Mouse (Mus musculus): ENCODE measurements at regions not wholly inside any gene's neighbourhood (a gene's known extent, or its start where the extent isn't known, plus 50 kb on each side); places are given as distances from the start of the nearest gene placed in this dataset.

DNA sequence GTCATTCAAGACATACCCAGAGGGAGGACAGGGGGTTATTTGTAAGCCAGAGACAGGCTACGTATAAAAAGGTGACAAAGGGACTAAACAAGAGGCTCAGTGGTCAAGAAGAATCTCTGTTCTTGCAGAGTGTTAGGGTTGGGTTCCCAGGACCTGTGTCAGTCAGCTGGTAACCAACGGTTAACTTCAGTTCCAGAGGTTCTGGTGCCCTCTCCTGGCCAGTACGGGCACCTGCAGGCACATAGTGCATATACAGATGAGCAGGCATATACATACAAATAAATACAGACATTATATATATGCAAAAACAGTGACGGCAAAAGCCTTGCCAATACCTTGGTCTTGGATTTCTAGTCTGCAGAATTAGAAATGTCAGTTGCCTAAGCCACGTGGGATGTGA is 170.6 kb downstream of the Gsdmc2 start:
- no peak for ATAC-seq (replicated peaks; ENCODE audit: low FRiP score, poor library complexity, severe bottlenecking)

DNA sequence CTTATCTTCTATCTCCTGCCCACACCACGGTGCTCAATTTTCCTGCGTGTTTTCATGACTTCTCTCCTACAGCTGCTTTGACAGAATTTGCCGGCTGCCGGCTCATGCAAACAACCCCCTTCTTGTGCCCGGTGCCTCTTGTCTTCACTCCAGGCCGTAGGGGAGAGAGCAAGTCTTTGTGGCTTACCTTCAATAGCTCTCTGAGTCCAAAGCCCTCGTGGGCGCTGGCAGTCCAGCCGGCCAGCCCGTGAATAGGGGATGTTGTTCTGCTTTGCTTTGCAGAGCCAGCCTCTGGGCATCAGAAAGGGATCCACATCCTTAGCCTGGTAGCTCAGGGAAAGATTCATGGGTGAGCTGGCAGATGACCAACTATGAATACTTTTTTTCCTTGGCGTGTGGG is 173.9 kb downstream of the Gsdmc2 start:
- no peak for ATAC-seq (replicated peaks; ENCODE audit: low FRiP score, poor library complexity, severe bottlenecking)

DNA sequence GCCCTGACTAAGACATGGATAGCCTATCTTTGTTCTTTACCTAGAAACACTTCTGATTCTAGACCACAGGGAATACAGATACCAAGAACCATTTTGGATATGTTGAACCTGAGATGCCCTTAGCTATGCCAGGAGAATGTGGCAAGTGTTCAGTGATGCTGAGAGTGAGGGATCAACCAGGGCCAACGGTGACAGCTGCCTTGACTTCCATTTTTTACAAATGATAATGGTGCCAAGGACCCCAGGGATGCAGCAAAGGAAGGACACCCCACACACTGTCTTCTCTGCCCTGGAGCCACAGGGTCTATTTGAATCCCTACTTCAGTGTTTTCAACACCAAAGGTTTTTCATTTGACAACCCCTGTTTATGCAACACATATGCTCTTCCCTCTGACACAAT is 174.4 kb downstream of the Gsdmc2 start:
- no peak for ATAC-seq (replicated peaks; ENCODE audit: low FRiP score, poor library complexity, severe bottlenecking)

DNA sequence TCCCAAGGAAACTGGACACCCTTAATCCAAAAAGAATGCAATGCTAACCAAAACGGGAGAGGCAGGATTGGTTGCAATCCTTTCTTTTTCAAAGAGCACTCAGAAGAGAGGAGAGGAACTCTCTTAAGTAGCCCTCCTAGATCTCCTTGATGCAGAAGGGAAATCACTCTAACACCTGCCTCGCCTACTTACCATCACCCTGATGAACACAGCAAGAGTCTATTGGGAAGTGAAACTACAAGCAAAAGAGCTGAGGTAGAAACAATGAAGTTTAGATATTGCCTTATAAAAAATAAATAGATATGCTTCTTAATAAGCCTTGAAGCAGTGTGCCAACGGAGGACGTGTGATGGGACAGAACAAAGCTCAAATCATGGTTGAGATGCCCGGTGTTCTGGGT is 177.4 kb downstream of the Gsdmc2 start:
- ATAC-seq (replicated peaks; ENCODE audit: low FRiP score, poor library complexity, severe bottlenecking) = no peak

DNA sequence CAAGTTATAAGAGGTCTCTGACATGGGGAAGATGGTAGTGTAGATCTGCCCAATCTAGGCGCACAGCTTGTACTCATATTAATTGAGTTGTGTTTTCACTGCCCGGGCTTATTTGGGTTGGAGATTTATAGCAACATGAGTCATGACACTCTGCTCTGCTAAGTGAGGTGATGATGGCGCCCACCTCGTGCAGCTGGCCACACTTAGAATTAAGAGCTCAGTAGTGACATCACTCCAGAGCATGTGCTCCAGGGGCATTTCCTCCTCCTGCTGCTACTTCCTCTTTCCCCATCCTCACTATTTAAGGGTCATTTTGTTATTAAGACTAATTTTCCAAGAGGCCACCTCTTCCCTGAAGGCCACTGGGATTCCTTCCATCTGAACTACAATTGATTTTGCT is 179.5 kb downstream of the Gsdmc2 start:
- ATAC-seq (replicated peaks; ENCODE audit: low FRiP score, poor library complexity, severe bottlenecking) = no peak

DNA sequence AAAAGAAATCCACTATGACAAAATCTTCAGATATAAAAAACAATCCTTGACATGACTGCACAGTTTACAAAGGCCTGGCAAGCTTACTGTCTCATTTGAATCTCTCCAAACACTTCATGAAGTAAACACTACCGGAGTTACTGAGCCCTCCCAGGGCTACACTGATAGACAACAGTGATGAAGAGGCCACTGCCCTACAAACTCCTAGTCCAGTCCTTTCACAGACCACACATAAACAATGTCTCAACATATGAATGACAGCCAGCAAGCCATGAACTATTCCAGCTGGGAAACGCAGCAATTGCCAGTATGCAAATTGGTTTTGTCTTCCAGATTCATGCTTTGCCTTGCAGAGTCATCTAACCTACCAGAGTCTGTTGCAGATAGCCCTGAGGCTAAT is 180.1 kb downstream of the Gsdmc2 start:
- ATAC-seq (replicated peaks; ENCODE audit: low FRiP score, poor library complexity, severe bottlenecking) = no peak

DNA sequence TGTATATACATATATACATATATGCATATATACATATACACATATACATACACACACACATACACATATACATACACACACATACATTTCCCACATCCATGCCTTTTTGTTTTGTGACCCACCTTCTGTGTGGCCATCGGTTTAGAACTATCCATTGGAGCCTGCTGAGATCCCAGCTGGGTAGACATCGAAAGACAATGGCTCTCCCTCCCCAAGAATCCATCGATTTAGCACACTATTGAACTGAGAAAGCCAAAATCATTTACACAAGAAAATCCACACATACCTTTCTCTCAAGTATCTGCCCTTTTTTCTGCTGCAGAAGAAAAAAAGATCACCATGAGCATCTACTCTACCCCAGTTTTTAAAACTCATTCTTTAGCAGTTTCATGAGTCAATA is 182.8 kb downstream of the Gsdmc2 start:
- no peak for ATAC-seq (replicated peaks; ENCODE audit: low FRiP score, poor library complexity, severe bottlenecking)

DNA sequence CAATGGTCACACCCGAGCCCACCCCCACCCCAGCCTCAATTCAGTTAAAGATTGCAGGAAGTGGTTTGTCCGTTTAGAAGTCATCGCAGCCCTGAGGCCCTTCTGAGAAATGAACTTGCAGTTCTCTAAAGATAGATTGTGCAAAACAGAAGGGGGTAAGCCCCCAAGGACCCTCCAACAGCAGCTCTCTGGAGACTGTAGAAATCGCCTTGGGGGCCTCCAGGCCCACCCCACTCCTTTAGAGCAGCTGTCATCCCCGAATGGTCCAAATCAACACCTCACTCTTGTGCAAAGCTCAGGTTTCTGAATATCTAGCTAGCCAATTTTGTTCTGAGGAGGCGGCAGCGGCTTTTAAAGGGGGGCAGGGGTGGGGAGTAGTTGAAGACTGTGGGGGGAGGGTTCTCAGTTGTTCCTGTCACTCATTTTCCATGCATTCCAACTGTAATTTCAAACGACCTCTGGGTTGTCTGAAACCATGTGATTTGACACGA is 186.9 kb downstream of the Gsdmc2 start:
- ATAC-seq (replicated peaks; ENCODE audit: low FRiP score, poor library complexity, severe bottlenecking) = no peak

DNA sequence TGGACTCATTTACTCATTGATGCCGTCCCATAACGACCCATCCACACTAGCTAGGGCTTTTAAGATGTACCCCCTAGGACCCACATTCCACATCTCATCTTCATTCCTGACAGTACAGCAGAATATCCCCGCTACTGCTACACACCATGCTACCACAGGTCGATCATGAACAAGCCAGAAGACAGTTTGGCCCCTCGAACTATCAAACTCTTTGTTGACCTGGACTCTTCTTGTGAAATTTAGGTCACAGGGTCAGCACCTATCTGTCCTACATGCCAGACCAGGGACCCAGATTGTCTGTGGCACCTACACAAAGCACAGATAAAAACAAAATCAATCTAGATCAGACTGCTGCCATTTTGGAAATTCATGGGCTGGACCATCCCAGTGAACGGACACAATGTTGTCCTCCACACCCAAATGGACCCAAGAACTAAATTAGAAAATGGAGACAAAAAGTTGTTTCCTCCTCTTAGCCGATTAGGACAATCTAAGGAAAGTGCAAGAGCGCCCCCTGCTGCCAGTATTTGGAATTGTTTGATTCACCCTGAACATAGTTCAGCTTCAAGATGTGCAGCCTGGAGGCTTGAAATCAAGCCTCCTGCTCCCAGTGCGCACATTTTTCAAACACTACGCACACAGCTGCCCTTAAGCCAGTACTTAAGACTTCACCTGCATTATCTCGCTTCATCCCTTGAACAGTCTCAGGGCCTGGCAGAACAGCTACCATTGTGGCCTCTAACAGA is 192.6 kb downstream of the Gsdmc2 start:
- peak; percentile 66; the same call in 1 of the 2 replicates for ATAC-seq (replicated peaks; ENCODE audit: low FRiP score, poor library complexity, severe bottlenecking)

DNA sequence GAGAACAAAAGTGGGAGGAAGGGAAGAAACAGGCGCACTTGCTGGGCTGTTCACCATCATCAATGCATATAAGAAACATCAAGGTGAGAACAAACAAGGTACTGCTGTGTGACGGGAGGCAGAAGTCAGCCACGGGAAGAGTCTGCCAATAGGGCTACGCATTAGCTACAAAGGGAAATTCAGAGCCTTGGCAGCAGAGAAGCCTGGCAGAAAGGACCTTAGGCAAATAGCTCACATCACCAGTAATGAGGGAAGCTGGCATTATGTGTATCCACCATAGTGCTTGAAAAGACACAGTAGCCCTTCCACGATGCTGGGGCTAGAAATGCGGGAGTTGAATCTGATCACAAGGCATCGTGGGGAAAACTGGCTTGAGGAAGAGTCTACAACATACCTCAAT is 193.9 kb downstream of the Gsdmc2 start:
- ATAC-seq (replicated peaks; ENCODE audit: low FRiP score, poor library complexity, severe bottlenecking) = no peak

DNA sequence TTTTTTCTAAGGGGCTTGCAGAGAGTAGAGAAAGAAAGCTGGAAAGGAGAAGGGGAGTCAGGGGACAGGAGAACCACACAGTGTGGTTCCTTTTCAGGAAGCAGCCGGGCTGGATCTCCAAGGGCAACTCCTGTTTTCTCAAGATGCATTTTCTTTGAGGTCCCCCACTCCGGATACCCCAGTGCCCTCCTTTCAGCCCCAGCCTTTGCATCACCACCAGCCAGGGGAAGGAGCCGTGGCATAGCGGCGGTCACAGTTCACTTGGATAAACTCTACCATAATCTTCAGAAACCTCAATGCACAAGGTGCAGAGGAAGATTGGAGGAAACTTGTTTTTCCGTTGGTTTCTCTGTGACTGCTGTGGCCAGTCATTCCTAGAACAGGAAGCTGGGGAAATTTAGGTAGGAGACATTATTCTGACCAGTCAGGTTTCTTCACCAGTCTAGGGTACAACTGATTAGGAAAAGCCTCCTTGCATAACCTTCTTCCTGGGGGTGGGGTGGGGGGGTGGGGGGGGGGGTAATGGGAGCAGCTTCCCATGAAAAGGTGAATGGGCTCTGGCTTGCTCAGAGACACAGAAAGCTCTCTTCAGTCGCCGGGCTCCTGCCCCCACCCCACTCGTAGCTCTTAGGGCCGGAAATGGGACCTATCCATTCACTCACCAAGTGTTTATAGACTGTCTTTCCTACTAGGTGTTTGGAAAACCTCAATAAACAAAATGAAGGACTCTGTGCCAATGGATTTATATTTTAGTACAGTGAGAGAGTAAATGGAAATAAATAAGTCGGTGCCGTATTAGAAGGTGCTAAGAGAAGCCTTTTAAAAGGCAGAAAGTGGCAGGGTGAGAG is 196.6 kb downstream of the Gsdmc2 start:
- no peak for ATAC-seq (replicated peaks; ENCODE audit: low FRiP score, poor library complexity, severe bottlenecking)

DNA sequence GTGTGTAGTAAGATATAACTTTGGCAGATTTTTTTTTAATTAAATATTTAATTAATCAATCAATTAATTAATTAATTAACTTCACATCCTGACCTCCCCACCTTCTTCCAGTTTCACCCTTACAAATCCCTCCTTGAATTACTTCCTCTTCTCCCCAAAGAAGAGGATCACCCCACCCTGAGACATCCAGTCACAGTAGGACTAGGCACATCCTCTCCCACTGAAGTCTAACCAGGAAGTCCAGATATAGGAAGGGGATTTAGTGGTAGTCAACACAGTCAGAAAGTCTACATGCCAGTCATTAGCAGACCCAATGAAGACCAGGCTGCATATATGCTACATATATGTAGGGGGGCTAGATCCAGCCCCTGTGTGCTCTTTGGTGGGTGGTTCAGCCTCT is 220.2 kb downstream of the Gsdmc2 start:
- ATAC-seq (replicated peaks; ENCODE audit: low FRiP score, poor library complexity, severe bottlenecking) = no peak

DNA sequence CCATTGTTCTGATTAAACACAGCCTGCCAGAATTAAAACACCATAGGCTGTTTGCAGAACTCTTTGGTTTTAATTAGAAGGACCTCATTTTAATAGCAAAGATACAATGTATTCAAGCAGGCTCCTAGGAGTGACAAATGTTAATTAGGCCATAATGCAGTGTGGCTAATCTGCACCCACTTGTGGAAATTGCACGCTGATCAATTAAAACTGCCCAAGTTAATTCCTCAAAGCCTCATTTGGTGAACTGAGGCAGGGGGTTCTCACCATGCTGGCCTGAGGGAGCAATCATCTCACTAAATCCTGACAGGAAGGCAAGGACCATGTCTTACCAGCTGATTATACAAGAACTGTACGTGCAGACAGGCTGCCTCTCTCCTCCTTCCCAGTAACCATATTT is 220.7 kb downstream of the Gsdmc2 start:
- no peak for ATAC-seq (replicated peaks; ENCODE audit: low FRiP score, poor library complexity, severe bottlenecking)

DNA sequence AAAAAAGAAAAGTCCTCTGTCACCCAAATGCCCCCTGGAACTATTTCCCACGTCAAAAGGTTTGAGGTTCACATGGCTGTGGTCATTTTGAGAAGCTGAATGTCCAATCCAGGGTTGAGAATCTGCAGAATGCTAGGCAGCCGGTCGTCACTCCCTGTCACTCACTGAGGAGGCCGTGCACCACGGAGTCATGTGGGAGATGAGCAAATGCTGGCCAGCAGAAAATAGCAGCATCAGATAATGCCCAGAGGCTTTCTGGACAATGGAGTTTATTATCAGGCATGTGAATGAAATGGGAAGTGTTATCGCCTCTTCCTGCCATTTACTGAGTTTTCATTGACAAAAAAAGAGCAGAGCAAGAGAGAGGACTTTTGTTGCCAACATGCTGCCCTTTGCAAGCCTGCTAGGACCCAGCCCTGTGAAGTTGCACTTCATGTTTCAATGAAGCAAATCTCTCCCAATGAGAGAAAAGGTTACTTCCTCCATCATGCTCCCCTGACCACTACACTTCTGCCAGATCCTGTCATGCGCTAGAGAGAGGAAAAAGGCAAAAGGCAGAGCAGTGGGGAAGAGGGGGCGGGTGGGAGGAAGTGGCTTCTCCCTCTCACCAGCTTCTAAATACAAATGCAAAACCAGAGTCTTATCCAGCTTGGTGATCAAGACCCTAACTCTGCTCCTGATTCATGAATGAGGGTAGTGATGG is 228.3 kb downstream of the Gsdmc2 start:
- no peak for ATAC-seq (replicated peaks; ENCODE audit: low FRiP score, poor library complexity, severe bottlenecking)

DNA sequence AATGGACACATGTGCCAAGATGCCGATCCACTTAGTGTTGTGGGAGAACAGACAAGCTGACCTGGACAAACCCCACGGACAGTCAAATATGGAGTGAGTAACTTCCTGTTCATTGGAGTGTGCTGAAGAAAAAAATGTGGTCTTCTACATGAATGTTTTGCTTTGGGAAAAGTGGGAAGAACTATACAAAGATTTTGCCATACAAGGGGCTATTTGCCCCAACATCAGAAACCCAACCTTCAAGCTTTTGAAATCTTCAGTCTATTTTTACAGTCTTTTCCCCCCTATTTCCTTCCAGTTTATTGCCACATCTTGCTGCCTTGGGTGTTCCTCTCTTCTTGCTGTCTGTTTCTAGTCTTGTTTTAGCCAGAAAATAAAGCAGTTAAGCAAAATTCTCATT is 230.8 kb downstream of the Gsdmc2 start:
- no peak for ATAC-seq (replicated peaks; ENCODE audit: low FRiP score, poor library complexity, severe bottlenecking)

DNA sequence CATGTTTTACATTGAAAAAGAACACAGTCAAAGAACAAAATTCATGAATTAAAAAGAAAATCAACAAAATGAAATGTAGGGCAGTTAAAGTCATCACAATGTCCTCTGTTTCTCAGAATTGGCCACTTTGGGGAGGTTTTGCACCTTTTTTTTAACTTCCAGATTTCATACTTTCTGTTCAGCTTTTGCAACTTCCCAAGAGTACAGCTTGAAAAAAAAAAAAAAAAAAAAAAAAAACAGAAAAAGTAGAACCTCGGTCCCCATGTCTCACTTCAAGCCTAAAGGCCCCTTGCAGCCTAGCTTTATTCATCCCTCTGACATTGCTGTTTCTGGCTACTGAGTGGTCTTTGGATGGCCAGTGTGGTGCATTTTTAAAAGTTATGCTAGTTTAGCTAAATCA is 231.9 kb downstream of the Gsdmc2 start:
- no peak for ATAC-seq (replicated peaks; ENCODE audit: low FRiP score, poor library complexity, severe bottlenecking)

DNA sequence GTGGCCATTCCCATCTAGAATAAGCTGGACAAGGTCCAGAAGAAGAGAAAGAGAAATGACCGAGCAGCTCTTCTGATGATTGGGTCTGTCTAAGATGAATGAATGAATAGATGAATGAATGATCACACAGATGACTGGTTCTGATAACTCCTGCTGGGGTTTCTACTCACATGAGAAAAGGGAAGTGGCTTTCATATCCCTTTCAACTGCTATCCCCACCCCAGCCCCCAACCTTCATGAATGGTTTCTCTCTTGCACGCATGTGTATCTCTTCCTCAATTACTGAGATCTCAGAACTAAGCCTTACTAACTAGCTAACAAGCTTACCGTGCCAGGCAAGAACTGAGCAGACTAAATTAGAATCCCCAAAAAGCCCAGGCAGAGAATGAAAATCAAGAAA is 233.8 kb downstream of the Gsdmc2 start:
- ATAC-seq (replicated peaks; ENCODE audit: low FRiP score, poor library complexity, severe bottlenecking) = no peak

DNA sequence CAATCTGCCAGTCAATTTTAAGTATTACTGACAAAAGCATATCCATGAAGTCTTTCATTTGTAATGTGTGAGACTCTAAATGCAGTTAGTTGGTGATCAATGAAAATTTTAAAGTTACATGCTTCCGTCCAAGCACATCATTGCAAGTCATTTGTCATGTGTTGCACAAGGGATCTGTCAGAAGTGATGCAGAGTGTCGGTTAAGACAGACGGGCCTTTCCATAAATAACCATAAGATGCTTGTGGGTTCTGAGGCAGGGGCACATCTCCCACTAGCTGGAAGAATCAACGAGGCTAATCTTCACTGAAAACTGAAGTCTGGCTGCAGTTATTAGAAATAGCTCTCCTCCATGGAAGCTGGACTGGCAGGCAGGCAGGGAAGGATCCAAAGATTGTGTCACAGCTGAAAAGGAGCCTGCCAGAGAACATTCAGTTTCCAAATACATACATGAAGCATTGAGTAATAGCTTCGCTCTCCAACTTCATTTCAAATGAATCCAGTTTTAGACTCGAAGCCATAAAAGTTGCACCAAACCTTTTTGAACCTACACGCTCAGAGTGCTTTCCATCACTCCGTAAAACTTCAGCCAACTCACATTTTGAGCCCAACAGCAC is 241.8 kb downstream of the Gsdmc2 start:
- no peak for ATAC-seq (replicated peaks; ENCODE audit: low FRiP score, poor library complexity, severe bottlenecking)

DNA sequence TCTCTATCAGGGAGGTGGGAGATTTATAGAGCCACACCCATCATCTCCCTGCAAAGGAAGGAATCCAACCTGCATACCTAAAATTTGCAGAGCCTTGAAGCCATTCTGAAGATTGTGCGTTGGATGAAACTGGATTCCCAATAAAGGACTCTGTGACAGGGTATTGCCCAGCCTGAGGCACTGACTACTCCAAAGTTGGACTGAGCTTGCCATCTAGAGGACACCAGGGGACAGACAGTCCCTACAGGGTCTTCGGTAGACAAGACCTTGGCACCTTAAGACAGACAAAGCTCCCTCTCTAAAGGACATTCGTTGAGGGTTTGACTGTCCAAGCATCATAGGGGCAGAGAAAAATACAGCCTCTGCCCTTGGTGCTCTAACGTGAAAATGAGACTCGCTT is 243.4 kb downstream of the Gsdmc2 start:
- no peak for ATAC-seq (replicated peaks; ENCODE audit: low FRiP score, poor library complexity, severe bottlenecking)

DNA sequence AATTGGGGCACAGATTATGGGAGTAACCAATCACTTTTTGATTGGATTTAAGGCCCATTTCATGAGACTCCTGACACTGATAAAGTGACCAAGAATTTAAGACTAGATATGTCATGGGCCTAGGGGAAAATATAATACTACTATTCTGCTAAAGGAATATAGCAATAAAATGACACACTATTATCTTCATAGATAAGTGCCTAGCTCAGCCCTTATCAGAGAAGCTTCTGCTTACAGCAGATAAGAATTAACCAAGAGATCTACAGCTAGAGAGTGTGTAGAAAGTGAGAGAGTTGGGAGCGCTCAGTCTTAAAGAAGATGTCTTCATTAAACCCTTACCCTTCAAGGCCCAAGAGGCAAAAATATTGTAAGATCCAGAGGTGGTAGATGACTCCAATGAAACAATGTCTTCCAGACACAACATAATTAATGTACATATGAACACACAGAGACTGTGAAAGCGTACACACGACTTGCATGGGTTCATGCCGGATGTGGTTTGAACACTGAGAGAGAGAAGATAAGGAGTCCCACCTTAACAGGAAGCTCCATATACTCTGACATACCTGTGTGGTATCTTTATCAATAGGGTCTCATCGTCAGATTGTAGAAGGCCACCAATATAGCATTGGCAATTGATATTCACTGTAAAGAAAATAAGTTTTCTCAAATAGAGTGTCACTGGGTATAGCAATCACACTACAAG is 252.1 kb downstream of the Gsdmc2 start:
- no peak for ATAC-seq (replicated peaks; ENCODE audit: low FRiP score, poor library complexity, severe bottlenecking)

Measured in erythroblast, adult 5-6 weeks (primary cell).